Mouse (Mus musculus) G1E (cell line): ENCODE measurements around the gene Egr4.

Source experiments
- CTCF ChIP-seq: IDR thresholded peaks from 2 replicates; pipeline ENCODE4 v1.5.1; 2012; ENCODE audit warnings: low read depth, low read length, inconsistent platforms, mixed read lengths
- GATA2 ChIP-seq: IDR thresholded peaks from 2 replicates; pipeline ENCODE4 v1.6.1; 2012; ENCODE audit warnings: low read depth, low read length, inconsistent platforms, borderline replicate concordance
- TAL1 ChIP-seq: conservative IDR thresholded peaks from 2 replicates; pipeline ENCODE4 v1.6.1; 2012; ENCODE audit warnings: low read depth, low read length, inconsistent platforms, mixed read lengths

DNA sequence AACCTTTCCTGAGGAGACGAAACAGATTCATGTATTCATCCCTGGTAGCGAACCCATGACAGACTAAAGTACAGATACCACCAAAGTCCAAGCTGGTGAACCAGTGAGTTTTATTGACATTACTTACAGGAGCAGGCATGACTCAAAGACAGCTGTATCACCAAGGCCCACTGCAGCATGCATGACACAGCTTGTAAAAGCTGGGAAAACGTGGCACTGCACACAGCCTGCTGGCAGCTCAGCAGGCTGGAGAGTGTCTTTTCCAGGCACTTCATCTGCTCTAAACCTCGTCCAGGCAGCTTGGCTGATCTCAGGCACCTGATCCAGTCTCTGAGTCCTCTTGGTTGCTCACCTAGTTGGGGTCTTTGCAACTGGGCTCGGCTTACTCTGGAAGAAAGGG lies 4.8 kb downstream of the Egr4 start:
- TF ChIP-seq CTCF: no peak
- TF ChIP-seq TAL1: no peak
- TF ChIP-seq GATA2: no peak
